Mouse (Mus musculus) B cell, adult 67 days (primary cell): ENCODE measurements around the gene Slc38a1. TPM values are rescaled to one million over a fixed set of nuclear protein-coding genes. Genes with fewer than 3 reads are reported as not detected.

Experiments used
- total RNA-seq, 2 experiments: library from RNA; stranded (reverse); gene quantifications; 4 replicates each; pipeline ENCODE4 v1.2.4; 2023

The Slc38a1 gene
- 100 to 1,000 TPM; 247 to 265 TPM for total RNA-seq

GRCm38 (mm10) chr15:96642436-96643405, at the start of gene Slc38a1:
Slc38a1 (minus strand) TSS chr15:96642913.

Other genes starting within 250 kb of the Slc38a1 start
- 100 to 1,000 TPM; 165 TPM for gene Scaf11, start 182.1 kb downstream of the Slc38a1 start, total RNA-seq
- 100 to 1,000 TPM; 122 to 172 TPM for gene Slc38a2, start 56.8 kb upstream of the Slc38a1 start, total RNA-seq